Mouse (Mus musculus): ENCODE results near the gene Wbp2.

Wbp2 gene

DNA sequence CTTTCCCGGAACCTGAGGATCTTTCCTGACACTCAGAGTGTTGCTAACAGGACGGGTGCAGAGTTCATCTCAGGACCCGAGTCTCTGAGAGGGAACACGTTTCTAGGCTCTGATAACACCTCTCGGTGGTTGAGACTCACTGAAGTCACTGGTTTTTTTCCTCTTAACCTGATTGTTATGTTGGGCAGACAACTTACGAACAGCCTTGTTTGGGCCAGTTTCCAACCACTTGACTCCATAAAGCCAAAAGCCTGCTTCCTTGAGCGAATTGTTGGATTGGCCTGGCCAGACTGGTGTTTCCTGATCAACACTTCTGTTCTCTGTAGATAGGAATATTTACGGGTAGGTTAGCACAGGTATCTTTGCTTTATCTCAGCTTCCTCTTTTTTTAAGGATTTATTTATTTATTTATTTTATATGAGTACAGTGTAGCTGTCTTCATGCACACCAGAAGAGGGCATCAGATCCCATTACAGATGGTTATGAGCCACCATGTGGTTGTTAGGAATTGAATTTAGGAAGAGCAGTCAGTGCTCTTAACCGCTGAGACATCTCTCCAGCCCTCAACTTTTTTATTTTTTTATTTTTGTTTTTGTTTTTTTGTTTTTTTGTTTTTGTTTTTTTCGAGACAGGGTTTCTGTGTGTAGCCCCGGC is 2.1 kb upstream of the Wbp2 start:
- DNase-seq = peak; percentile 56

- peak; percentile 39 for DNase-seq
Measured at GRCm38 (mm10) chr11:116088188-116088587, 1.4 kb upstream of the Wbp2 start.

GRCm38 (mm10) chr11:116087194-116088130 is 667 bp upstream of the Wbp2 start:
- DNase-seq = peak; percentile 88

GRCm38 (mm10) chr11:116084166-116084565 is 2.6 kb downstream of the Wbp2 start:
- DNase-seq = peak; percentile 42

GRCm38 (mm10) chr11:116083096-116083672 is 3.6 kb downstream of the Wbp2 start:
- DNase-seq = peak; percentile 56

DNA sequence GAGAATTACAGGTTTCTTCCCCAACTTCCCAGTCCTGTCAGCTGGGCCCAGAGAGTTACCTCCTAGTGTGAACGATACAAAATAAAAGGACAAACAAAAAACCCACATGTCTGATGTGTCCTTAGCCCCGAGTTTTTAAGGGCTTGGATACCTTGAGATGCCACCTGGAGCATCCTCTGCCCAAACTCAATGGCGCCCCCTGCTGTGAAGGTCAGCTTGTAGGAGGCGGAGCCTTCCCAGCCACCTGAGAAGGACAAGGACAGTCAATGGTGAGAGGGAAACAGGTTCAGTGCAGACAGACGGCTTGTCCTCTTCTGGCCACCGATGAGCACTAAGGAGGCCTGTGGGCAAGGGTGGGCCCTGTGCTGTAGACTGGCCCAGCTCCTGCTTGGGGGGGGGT is 5.7 kb downstream of the Wbp2 start:
- peak; percentile 85 for DNase-seq

- peak; percentile 64 for DNase-seq
Measured at GRCm38 (mm10) chr11:116079511-116079910, 7.3 kb downstream of the Wbp2 start.

GRCm38 (mm10) chr11:116078676-116079320 is 8.0 kb downstream of the Wbp2 start:
- DNase-seq = peak; percentile 51

DNA sequence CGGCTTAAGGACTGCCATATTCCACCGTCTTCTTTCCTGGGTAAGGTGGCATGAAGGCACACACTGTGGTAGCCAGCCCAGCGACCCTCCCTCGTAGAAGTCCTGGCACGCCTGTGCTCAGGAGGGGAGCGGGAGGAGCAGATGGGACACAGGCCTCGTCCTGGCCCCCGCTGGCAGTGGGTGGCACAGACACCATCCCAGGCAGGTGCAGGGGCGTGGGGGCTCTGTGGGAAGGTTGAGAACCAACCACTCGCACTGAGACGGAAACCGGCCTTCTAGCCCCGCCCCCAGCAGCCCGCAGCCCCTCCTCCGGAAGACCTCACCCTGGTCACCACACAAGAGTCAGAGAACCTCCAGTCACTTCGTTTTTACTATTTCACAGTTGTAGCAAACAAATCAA is 8.6 kb downstream of the Wbp2 start:
- peak; percentile 63 for DNase-seq

- DNase-seq = peak; percentile 44
Measured at GRCm38 (mm10) chr11:116077446-116078204, 9.2 kb downstream of the Wbp2 start, which contains the start of gene Unc13d. Gene Unc13d (minus strand): TSS chr11:116077961.

- no peak for DNase-seq
Measured at GRCm38 (mm10) chr11:116076836-116077235, 10.0 kb downstream of the Wbp2 start.

DNA sequence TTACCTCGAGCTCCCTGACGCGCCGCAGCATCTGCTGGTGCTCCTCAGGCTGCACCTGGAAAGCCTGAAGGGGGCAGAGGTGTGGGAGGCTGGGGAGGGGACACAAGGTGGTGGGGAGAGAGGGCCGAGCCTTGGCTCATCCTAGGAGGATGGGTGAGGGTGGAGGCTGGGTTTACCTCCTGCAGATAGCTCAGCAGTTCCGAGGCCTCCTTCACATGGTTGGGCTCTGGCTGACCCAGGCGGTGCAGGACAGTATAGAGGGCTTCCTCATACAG is 10.6 kb downstream of the Wbp2 start:
- DNase-seq = peak; percentile 27

DNA sequence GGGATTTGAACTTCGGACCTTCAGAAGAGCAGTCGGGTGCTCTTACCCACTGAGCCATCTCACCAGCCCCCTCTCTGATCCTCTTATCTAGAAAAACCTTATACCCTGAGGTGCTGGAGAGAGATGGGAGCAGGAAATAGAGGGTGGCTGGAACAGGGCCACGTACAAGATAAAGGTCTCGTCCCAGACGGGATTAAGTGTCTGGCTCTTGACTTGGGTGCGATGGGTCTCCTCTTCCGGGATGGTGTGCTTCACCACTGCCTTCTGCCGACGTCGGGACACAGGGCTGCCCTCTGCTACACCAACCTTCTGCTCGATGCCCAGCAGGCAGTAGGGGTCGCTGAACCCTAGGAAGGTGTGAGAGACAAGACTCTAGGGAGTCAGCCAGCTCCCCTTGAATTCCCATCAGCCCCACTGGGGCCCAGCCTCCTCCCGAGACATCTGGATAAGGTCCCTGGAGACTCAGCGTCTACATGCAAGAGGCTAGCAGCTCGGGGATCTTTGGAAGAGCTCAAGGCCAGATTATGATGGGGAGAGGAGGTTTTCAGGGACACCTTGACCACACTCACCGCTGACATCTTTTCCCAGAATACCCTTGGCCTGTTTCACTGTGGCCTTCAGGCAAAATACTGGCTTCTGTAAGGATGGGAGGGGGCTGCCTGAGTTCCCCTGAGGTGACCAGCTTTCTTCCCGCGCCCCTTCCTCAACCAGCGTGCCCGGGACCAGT is 11.1 kb downstream of the Wbp2 start:
- DNase-seq = no peak

- DNase-seq = no peak
Measured at GRCm38 (mm10) chr11:116074436-116074991, 12.3 kb downstream of the Wbp2 start.

GRCm38 (mm10) chr11:116072608-116073007 is 14.2 kb downstream of the Wbp2 start:
- DNase-seq = no peak

DNA sequence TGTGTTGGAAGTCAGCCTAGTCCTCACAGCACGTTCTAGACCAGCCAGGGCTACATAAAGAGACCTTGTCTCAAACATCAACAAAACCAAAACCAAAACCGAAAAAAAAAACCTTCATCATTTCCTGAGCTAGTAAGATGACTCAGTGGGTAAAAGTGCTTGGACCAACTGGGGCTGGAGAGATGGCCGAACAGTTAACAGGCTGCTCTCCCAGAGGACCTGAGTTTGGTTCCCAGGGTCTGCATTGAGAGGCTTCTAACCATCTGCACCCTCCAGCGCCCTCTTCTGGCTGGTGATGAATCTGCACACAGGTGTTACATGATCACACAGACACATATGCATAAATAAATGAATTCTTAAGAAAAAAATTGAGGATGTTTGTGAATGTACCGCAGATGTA is 15.3 kb downstream of the Wbp2 start:
- DNase-seq = no peak

- peak; percentile 70 for DNase-seq
Measured at GRCm38 (mm10) chr11:116065345-116065744, 21.4 kb downstream of the Wbp2 start.

DNA sequence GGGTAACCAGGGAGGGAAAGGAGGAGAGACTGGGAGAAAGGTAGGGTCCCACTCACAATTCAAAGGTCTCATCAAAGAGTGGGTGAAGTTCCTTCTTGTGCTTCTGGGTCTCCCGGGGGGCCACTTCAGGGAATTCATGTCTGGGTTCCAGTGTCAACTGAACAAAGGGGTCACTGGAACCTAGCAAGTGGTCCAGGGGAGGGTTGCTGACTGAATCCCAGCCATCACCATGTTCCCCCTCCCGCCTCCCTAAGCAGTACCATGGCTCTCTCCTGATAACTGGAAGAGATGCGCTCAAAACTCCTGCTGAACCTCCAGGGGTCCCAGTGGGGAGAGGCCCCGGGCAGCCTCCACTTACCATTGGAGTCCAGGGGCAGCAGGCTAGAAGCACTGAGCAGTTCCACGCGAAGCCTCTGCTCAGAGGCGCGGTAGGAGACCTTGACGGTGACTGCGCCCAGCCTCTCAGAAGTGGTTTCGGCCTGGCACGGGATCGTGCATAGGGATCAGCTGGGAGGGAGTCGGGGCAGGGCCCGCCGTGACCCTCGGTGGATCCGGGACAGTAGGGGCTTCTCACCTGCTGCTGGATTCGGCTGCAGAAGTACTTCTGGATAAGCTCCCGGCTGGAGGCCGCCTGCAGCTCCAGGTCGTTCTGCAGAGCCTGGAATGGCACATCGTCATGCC is 22.5 kb downstream of the Wbp2 start:
- DNase-seq = peak; percentile 70

GRCm38 (mm10) chr11:116063562-116063961 is 23.2 kb downstream of the Wbp2 start:
- peak; percentile 98 for DNase-seq

- peak; percentile 82 for DNase-seq
Measured at GRCm38 (mm10) chr11:116062521-116062920, 24.3 kb downstream of the Wbp2 start.

All from cerebellum, adult 9-10 months (tissue).